Mouse (Mus musculus): ENCODE measurements around the gene Bmper.

Bmper gene

GRCm38 (mm10) chr9:23368124-23368523 lies 145.2 kb downstream of the Bmper start:
- no peak for DNase-seq (ENCODE audit: low spot score in 2 of 2)

- DNase-seq (ENCODE audit: low spot score in 2 of 2), result no peak
Observed at GRCm38 (mm10) chr9:23374789-23375460, 152.0 kb downstream of the Bmper start.

GRCm38 (mm10) chr9:23377831-23378730 lies 155.2 kb downstream of the Bmper start:
- no peak for DNase-seq (ENCODE audit: low spot score in 2 of 2)

- DNase-seq (ENCODE audit: low spot score in 2 of 2), result no peak
Observed at GRCm38 (mm10) chr9:23378731-23379170, 155.9 kb downstream of the Bmper start.

- no peak for DNase-seq (ENCODE audit: low spot score in 2 of 2)
Observed at GRCm38 (mm10) chr9:23380171-23380835, 157.4 kb downstream of the Bmper start.

GRCm38 (mm10) chr9:23383291-23383690 lies 160.4 kb downstream of the Bmper start:
- DNase-seq (ENCODE audit: low spot score in 2 of 2), result no peak

- no peak for DNase-seq (ENCODE audit: low spot score in 2 of 2)
Observed at GRCm38 (mm10) chr9:23383837-23384236, 161.0 kb downstream of the Bmper start.

GRCm38 (mm10) chr9:23384880-23385279 lies 162.0 kb downstream of the Bmper start:
- DNase-seq (ENCODE audit: low spot score in 2 of 2), result no peak

GRCm38 (mm10) chr9:23386201-23386600 lies 163.3 kb downstream of the Bmper start:
- no peak for DNase-seq (ENCODE audit: low spot score in 2 of 2)

- DNase-seq (ENCODE audit: low spot score in 2 of 2), result no peak
Observed at GRCm38 (mm10) chr9:23390118-23390517, 167.2 kb downstream of the Bmper start.

- DNase-seq (ENCODE audit: low spot score in 2 of 2), result no peak
Observed at GRCm38 (mm10) chr9:23394652-23395317, 171.9 kb downstream of the Bmper start.

GRCm38 (mm10) chr9:23396186-23396585 lies 173.3 kb downstream of the Bmper start:
- DNase-seq (ENCODE audit: low spot score in 2 of 2), result no peak

- no peak for DNase-seq (ENCODE audit: low spot score in 2 of 2)
Observed at GRCm38 (mm10) chr9:23397876-23398275, 175.0 kb downstream of the Bmper start.

GRCm38 (mm10) chr9:23399638-23400284 lies 176.9 kb downstream of the Bmper start:
- no peak for DNase-seq (ENCODE audit: low spot score in 2 of 2)

GRCm38 (mm10) chr9:23407416-23407815 lies 184.5 kb downstream of the Bmper start:
- DNase-seq (ENCODE audit: low spot score in 2 of 2), result no peak

GRCm38 (mm10) chr9:23407935-23408781 lies 185.3 kb downstream of the Bmper start:
- DNase-seq (ENCODE audit: low spot score in 2 of 2), result no peak

- no peak for DNase-seq (ENCODE audit: low spot score in 2 of 2)
Observed at GRCm38 (mm10) chr9:23410567-23410966, 187.7 kb downstream of the Bmper start.

GRCm38 (mm10) chr9:23412956-23413355 lies 190.1 kb downstream of the Bmper start:
- DNase-seq (ENCODE audit: low spot score in 2 of 2), result no peak

- no peak for DNase-seq (ENCODE audit: low spot score in 2 of 2)
Observed at GRCm38 (mm10) chr9:23419107-23419506, 196.2 kb downstream of the Bmper start.

GRCm38 (mm10) chr9:23423748-23424147 lies 200.9 kb downstream of the Bmper start:
- no peak for DNase-seq (ENCODE audit: low spot score in 2 of 2)

All from frontal cortex, postnatal 25 days (tissue).